Mouse (Mus musculus) embryonic fibroblast, embryonic 13.5 days (primary cell): Measurements from ENCODE around the gene Ccnl1.

Source experiments
- CTCF ChIP-seq: IDR thresholded peaks from 2 replicates; pipeline ENCODE4 v1.5.1; 2011; ENCODE audit warnings: mild to moderate bottlenecking, control low read depth, low read length, moderate library complexity, borderline replicate concordance; ENCODE audit not compliant: insufficient read depth
- POLR2A ChIP-seq: IDR thresholded peaks from 2 replicates; pipeline ENCODE4 v1.6.1; 2011; ENCODE audit warnings: low read depth, mild to moderate bottlenecking, control low read depth, low read length, moderate library complexity

DNA sequence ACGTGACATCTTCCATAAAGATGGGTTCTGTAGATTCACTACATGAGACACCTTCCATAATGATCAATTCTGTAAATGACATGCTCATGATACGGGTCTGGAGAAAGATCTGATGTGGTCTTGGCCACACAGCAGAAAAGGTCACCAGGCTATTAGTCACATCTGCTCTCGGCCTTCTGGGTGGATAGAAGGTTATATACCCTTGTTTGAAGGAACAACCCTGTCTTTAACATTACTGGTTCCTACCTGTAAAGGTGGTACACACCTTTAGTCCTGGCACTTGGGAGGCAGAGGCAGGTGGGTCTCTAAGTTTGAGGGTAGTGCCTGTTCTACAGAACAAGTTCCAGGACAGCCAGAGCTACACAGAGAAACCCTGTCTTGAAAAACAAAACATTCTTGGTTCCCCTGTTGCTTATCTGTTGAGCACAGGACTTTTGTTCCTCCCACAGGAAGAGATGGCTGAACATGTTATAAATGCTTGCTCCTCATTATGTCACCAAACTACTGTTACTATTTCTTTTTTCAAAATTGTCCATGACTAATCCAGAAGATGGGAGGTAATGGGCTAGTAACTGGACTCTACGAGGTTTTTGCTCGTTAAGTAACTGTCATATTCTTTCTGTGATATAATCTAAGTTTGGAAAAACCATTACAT is 2.4 kb upstream of the Ccnl1 start:
- TF ChIP-seq CTCF (no peak), POLR2A (no peak)
